Mouse (Mus musculus): Measurements from ENCODE around the gene Gm9844. TPM values are rescaled to one million over a fixed set of nuclear protein-coding genes. Genes with fewer than 3 reads are reported as not detected.

Gm9844 gene
- total and polyA plus RNA-seq, 3 experiments, result 1.4 to 25.1 (median 4.7) TPM

DNA sequence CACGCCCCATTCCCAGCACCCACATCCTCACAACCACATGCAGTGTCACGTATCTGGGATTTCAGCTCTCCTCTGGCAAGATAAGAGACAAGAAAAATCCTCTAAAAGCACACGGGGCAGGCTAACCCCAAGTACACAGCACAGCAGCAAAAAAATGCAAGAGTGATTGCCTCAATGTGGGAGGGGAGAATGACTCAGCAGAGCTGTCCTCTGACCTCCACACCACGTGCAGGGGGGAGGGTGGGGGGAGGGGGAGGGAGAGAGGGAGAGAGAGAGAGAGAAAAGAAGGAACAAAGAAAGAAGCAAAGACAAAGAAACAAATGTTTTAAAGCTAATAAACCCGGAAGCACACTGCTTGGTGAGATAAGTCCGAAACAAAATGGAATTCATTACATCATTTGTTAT lies 11.1 kb upstream of the Gm9844 start:
- H3K27ac ChIP-seq (ENCODE audit: insufficient read depth, low read depth), result peak overlapping the region; percentile 98
- H3K79me2 ChIP-seq (replicated peaks; ENCODE audit: control insufficient read depth, extremely low read depth, insufficient read depth, poor library complexity, severe bottlenecking), result no peaks in the 10 kb centered on the region
- DNase-seq (ENCODE audit: extremely low read depth), result peak; percentile 91
- H3K4me3 ChIP-seq (replicated peaks in 1 of 3; ENCODE audit: low read depth in 2 of 3, low read length in 2 of 3, poor library complexity in 1 of 3), result peak overlapping the region; percentile 50 to 68 (median 64)
- in situ Hi-C loops (cut with MboI; ENCODE audit: low pct_ligation_motif_present, low pct_unique_long_range_greater_than_20kb, low sequenced_read_pairs) (loop anchor here (10.0 kb wide), 1 partner anchor 54 kb away; the partner anchor contains the start of gene Arhgef1), dilution Hi-C loops (cut with MboI; ENCODE audit: extremely low pct_ligation_motif_present, extremely low pct_unique_long_range_greater_than_20kb, low sequenced_read_pairs) (no loop called here)
- H3K4me1 ChIP-seq (ENCODE audit: control insufficient read depth in 1 of 2, insufficient read depth in 2 of 2), result peaks cover 26 to 53% of the 10 kb centered on the region in 2 experiments
- no peaks in the 10 kb centered on the region for H3K36me3 ChIP-seq (replicated peaks in 1 of 2; ENCODE audit: control insufficient read depth in 1 of 2, insufficient read depth in 1 of 2, low read length in 1 of 2)
- TF ChIP-seq MXI1 (IDR thresholded peaks at IDR 0.05; ENCODE audit: low read depth, low read length) (peak; percentile 90), EP300 (IDR thresholded peaks at IDR 0.05; ENCODE audit: low read length) (peak; percentile 67), TCF12 (IDR thresholded peaks at IDR 0.05; ENCODE audit: low read depth, low read length) (peak; percentile 72), POLR2A (IDR thresholded peaks at IDR 0.05; ENCODE audit: low read depth, low read length) (peak; percentile 58), RCOR1 (conservative IDR thresholded peaks at IDR 0.05; ENCODE audit: low read depth, low read length) (no peak), BHLHE40 (IDR thresholded peaks at IDR 0.05; ENCODE audit: low read depth, low read length) (peak; percentile 97), JUND (conservative IDR thresholded peaks at IDR 0.05; ENCODE audit: low read depth, low read length) (peak; percentile 64), MEF2A (IDR thresholded peaks at IDR 0.05; ENCODE audit: borderline replicate concordance, low read depth, low read length) (peak; percentile 48; the same call in 1 of the 2 replicates), CHD2 (IDR thresholded peaks at IDR 0.05; ENCODE audit: low read length) (peak; percentile 90), ZKSCAN1 (IDR thresholded peaks at IDR 0.05; ENCODE audit: borderline replicate concordance, low read depth, low read length) (no peak), USF1 (IDR thresholded peaks at IDR 0.05; ENCODE audit: low read depth, low read length) (peak; percentile 63), NRF1 (IDR thresholded peaks at IDR 0.05; ENCODE audit: low read depth, low read length) (no peak), ZC3H11A (IDR thresholded peaks at IDR 0.05; ENCODE audit: low read depth, low read length) (no peak), UBTF (IDR thresholded peaks at IDR 0.05; ENCODE audit: low read depth, low read length) (no peak), GABPA (IDR thresholded peaks at IDR 0.05; ENCODE audit: insufficient replicate concordance, low read depth, low read length) (no peak), SIN3A (IDR thresholded peaks at IDR 0.05; ENCODE audit: low read length) (peak; percentile 84), JUN (IDR thresholded peaks at IDR 0.05; ENCODE audit: insufficient read depth, low read depth, low read length) (peak; percentile 70), MYC (IDR thresholded peaks at IDR 0.05; ENCODE audit: low read depth, low read length) (peak; percentile 94), ZNF384 (IDR thresholded peaks at IDR 0.05; ENCODE audit: low read depth, low read length) (peak; percentile 89), PAX5 (IDR thresholded peaks at IDR 0.05; ENCODE audit: low read length) (no peak), CTCF (conservative IDR thresholded peaks at IDR 0.05 in 1 of 2, IDR thresholded peaks at IDR 0.05 in 1 of 2; ENCODE audit: low read depth in 2 of 2, low read length in 2 of 2) (no peak), ZMIZ1 (IDR thresholded peaks at IDR 0.05; ENCODE audit: low read depth, low read length) (no peak), CHD1 (IDR thresholded peaks at IDR 0.05; ENCODE audit: low read depth, low read length) (no peak), E2F4 (IDR thresholded peaks at IDR 0.05; ENCODE audit: insufficient replicate concordance, low read depth, low read length) (no peak), TBP (conservative IDR thresholded peaks at IDR 0.05; ENCODE audit: low read depth, low read length) (peak; percentile 47; the same call in 1 of the 2 replicates), KAT2A (IDR thresholded peaks at IDR 0.05; ENCODE audit: insufficient replicate concordance, low read length) (0 out of 2 replicates have a peak, but pooled peaks have one; percentile 17), SMC3 (IDR thresholded peaks at IDR 0.05; ENCODE audit: low read depth, low read length) (no peak), ELF1 (IDR thresholded peaks at IDR 0.05; ENCODE audit: low read depth, low read length) (peak; percentile 74), MAZ (IDR thresholded peaks at IDR 0.05; ENCODE audit: low read depth, low read length) (peak; percentile 96), IRF4 (IDR thresholded peaks at IDR 0.05; ENCODE audit: low read depth, low read length) (peak; percentile 81), NELFE (IDR thresholded peaks at IDR 0.05; ENCODE audit: low read depth, low read length) (0 out of 2 replicates have a peak, but pooled peaks have one; percentile 29), USF2 (conservative IDR thresholded peaks at IDR 0.05; ENCODE audit: low read depth, low read length) (no peak), MAFK (IDR thresholded peaks at IDR 0.05; ENCODE audit: insufficient replicate concordance, low read length) (peak; percentile 95), RAD21 (IDR thresholded peaks at IDR 0.05; ENCODE audit: low read depth, low read length) (no peak), MAX (IDR thresholded peaks at IDR 0.05; ENCODE audit: low read length) (peak; percentile 94), HCFC1 (IDR thresholded peaks at IDR 0.05; ENCODE audit: low read depth, low read length) (peak; percentile 53), ETS1 (conservative IDR thresholded peaks at IDR 0.05; ENCODE audit: low read depth, low read length) (peak; percentile 88), POLR2AphosphoS2 (IDR thresholded peaks at IDR 0.05; ENCODE audit: low read depth, low read length) (no peak)
- peak overlapping the region; percentile 99 for H3K4me2 ChIP-seq (ENCODE audit: insufficient read depth, low read depth, poor library complexity, severe bottlenecking)
- peak overlapping the region; percentile 87; the same call in 1 of the 2 replicates for H3K9ac ChIP-seq (ENCODE audit: insufficient read depth, low read depth)
- no peaks in the 10 kb centered on the region for H3K9me3 ChIP-seq (replicated peaks; ENCODE audit: low read length)
- no peaks in the 10 kb centered on the region for H3K27me3 ChIP-seq (replicated peaks)
